Mouse (Mus musculus): ENCODE measurements around the gene Dars2. TPM values are rescaled to one million over a fixed set of nuclear protein-coding genes. Genes with fewer than 3 reads are reported as not detected.

The Dars2 gene
- polyA plus RNA-seq, 1 experiment from 2014 or later, result 48.2 TPM

DNA sequence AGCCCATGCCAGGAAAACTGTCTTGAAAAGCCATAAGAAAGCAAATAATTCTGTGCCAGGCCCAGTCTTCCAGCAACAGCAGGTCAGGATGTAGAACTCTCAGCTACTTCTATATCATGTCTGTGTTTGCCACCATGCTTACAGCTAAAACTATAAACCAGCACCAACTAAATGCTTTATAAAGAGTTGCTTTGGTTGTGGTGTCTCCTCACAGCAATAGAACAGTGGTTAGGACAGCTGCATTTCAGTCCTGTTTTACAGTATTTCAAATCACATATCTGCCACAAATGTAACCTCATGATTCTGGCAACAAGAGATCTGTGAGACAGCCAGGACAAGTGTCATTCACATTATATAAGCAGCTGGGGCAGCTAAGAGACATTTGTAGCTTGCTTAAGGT is 29.6 kb downstream of the Dars2 start:
- Histone ChIP-seq H3K36me3 (peaks cover 80% of the 10 kb centered on the region), H3K27me3 (ENCODE audit: insufficient read depth, poor library complexity, severe bottlenecking) (no peaks in the 10 kb centered on the region), H3K9me3 (no peaks in the 10 kb centered on the region), H3K27ac (no peak overlapping the region), H3K4me1 (replicated peaks) (peaks cover 15% of the 10 kb centered on the region), H3K4me3 (no peak overlapping the region)
- DNase-seq (ENCODE audit: low spot score), result no peak

DNA sequence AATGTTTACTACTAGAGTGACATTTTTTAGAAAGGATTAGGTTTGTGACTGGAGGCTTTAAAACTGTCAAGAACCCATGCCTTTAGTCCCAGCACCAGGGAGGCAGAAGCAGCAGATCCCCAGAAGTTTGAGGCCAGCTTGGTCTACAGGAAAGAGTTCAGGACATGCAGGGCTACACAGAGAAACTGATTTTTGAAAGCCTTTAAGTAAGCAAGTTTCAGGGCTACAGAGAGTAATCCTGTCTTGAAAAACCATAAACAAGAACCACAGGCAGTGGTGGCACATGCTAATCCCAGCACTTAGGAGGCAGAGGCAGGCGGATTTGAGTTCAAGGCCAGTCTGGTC is 30.1 kb downstream of the Dars2 start:
- H3K27ac ChIP-seq, result no peak overlapping the region
- no peaks in the 10 kb centered on the region for H3K9me3 ChIP-seq
- 81% methylated on average over 1 of the region's 1 CpGs for WGBS
- no peak overlapping the region for H3K4me3 ChIP-seq
- H3K27me3 ChIP-seq (ENCODE audit: insufficient read depth, poor library complexity, severe bottlenecking), result no peaks in the 10 kb centered on the region
- H3K4me1 ChIP-seq (replicated peaks), result peaks cover 15% of the 10 kb centered on the region
- peak; percentile 8 for DNase-seq (ENCODE audit: low spot score)
- H3K36me3 ChIP-seq, result peaks cover 80% of the 10 kb centered on the region

DNA sequence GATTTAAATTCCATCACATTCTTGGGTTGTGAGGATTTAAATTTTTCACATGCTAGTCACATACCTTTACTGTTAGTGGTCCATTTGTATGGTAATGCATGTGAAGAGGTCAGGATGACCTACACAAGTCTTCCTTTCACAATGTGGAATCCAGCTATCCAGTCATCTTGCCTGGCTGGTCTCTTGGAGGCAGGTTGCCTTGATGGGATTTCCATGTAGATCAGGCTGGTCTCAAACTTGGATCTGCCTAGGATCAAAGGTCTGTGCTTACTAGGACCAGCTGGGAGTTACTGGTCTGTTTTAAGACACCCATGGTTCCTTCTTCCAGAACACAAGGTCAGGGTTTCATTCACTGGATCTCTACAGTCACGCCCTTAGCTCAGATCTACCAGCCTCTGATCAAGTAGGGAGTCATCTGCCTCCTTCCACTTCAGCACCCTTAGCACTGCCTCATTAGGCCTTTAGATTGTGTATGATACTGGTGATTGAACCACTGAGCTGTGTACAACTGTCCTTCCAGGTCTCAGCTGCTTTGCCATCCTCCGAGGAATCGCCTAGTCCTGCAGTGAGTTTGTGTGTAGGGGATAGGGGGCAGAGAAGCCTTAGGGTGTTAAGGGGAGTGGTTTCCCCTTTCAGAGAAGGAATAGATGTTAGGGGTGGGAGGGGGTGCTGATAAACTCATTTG is 30.6 kb downstream of the Dars2 start:
- Histone ChIP-seq H3K4me3 (no peak overlapping the region; the same call in 1 of the 2 replicates), H3K4me1 (replicated peaks) (peaks cover 15% of the 10 kb centered on the region), H3K27ac (0 out of 2 replicates have a peak overlapping the region, but pooled peaks have one; percentile 30), H3K36me3 (peaks cover 75% of the 10 kb centered on the region), H3K9me3 (no peaks in the 10 kb centered on the region), H3K27me3 (ENCODE audit: insufficient read depth, poor library complexity, severe bottlenecking) (no peaks in the 10 kb centered on the region)
- 12% methylated on average over 3 of the region's 3 CpGs for WGBS
- peak; percentile 58 for DNase-seq (ENCODE audit: low spot score)

DNA sequence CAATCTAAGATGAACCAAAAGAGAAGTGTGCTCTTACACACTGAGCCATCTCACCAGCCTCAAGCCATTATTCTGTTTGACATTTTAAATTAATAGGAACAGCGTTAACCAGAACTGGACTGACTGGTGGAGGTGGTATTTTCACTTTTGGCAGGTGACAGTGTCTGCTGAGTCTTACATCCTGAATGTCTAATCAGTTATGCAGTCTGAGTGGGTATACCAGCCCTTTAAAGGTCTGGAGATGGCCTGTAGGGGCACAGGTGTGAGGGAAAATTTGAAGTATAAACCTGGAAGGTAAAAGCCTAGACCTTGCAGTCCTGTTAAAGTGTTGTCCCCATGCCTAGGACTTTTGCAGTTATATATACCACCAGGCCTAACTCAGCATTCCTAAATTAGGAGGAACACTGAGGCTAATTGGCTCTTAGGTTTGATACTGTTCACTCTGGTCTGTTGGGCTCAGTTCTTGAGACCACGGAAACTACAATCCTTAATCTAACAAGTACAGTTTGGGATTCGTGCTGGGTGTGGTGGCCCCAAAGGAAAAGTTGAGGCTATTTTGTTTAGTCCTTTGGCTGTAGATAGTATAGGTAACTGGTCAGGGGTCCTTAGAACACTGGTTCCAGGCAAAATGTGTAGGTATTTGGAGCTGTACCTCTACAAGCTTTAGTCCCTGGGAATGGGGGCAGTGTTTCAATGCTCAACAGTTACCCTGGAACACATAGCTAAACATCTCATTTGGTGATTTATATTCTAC is 31.3 kb downstream of the Dars2 start:
- Histone ChIP-seq H3K9me3 (no peaks in the 10 kb centered on the region), H3K36me3 (peaks cover 68% of the 10 kb centered on the region), H3K27me3 (ENCODE audit: insufficient read depth, poor library complexity, severe bottlenecking) (no peaks in the 10 kb centered on the region), H3K27ac (no peak overlapping the region), H3K4me3 (no peak overlapping the region), H3K4me1 (replicated peaks) (peaks cover 15% of the 10 kb centered on the region)
- DNase-seq (ENCODE audit: low spot score), result peak; percentile 38
- WGBS, result 9% methylated on average over 3 of the region's 3 CpGs

DNA sequence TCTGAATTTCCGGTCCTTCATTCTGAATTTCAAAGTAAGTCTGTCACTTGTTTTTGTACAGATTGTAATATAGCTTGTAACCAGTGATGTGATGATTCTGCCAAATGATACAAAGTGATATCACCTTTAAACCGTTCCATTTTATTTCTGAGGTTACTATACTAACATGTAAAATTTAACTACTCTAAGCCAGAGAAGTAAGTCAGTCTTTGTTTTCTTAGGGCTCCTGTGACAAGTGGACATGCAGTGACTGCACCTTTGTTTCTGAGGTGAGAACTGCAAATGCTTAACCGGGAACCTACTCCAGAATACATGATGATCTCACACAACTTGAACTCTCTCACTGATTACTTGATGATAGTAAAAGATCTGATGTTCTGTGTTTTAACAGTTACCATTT is 32.5 kb downstream of the Dars2 start:
- Histone ChIP-seq H3K4me3 (peak overlapping the region; percentile 87), H3K9me3 (no peaks in the 10 kb centered on the region), H3K4me1 (replicated peaks) (peaks cover 25% of the 10 kb centered on the region), H3K27ac (peak overlapping the region; percentile 96; the same call in 1 of the 2 replicates), H3K27me3 (ENCODE audit: insufficient read depth, poor library complexity, severe bottlenecking) (no peaks in the 10 kb centered on the region), H3K36me3 (peaks cover 56% of the 10 kb centered on the region)
- 42% methylated on average over 3 of the region's 3 CpGs for WGBS
- no peak for DNase-seq (ENCODE audit: low spot score)

DNA sequence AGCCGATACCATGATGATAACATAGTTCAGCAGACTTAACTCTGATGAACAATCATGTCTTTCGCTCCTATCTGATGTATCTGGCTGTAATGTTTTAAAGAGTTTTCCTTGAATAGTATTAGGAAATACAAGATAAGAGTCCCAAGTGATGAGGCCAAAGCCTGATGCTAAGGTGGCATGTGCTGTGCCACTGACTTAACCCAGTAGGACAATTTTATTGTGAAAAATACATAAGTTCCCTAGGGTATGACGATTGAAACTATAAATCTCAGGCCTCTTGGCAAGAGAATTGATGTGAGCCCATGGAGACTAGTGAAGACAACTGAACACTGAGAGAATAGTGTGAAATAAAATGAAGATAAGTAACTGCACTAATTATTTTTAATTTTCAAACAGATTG is 32.9 kb downstream of the Dars2 start:
- H3K27me3 ChIP-seq (ENCODE audit: insufficient read depth, poor library complexity, severe bottlenecking), result no peaks in the 10 kb centered on the region
- peak overlapping the region; percentile 96 for H3K27ac ChIP-seq
- peaks cover 54% of the 10 kb centered on the region for H3K36me3 ChIP-seq
- 37% methylated on average over 3 of the region's 3 CpGs for WGBS
- H3K4me1 ChIP-seq (replicated peaks), result peaks cover 25% of the 10 kb centered on the region
- no peak for DNase-seq (ENCODE audit: low spot score)
- H3K4me3 ChIP-seq, result peak overlapping the region; percentile 87
- no peaks in the 10 kb centered on the region for H3K9me3 ChIP-seq

DNA sequence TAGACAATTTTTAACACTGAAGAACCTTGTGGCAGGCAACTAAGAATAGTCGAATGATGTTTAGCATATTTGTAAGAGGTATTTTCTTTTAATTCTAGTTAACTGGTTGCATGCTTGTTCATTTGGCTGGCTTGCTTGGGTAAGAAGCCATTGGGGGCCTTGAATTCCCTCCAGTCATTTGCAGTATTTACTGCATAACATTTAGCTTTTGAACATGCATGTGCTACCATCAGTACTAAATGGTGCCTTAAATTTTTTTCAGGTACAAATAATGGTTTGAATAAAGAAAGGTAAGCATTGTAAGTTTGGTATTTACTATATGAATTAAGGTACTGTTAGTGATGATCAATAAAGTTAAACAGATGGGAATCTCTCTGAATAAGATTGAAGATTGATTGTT is 33.4 kb downstream of the Dars2 start:
- H3K4me1 ChIP-seq (replicated peaks), result peaks cover 25% of the 10 kb centered on the region
- peak overlapping the region; percentile 96 for H3K27ac ChIP-seq
- 2% methylated on average over 1 of the region's 1 CpGs for WGBS
- no peak for DNase-seq (ENCODE audit: low spot score)
- H3K36me3 ChIP-seq, result peaks cover 54% of the 10 kb centered on the region
- H3K4me3 ChIP-seq, result peak overlapping the region; percentile 87
- H3K9me3 ChIP-seq, result no peaks in the 10 kb centered on the region
- no peaks in the 10 kb centered on the region for H3K27me3 ChIP-seq (ENCODE audit: insufficient read depth, poor library complexity, severe bottlenecking)

DNA sequence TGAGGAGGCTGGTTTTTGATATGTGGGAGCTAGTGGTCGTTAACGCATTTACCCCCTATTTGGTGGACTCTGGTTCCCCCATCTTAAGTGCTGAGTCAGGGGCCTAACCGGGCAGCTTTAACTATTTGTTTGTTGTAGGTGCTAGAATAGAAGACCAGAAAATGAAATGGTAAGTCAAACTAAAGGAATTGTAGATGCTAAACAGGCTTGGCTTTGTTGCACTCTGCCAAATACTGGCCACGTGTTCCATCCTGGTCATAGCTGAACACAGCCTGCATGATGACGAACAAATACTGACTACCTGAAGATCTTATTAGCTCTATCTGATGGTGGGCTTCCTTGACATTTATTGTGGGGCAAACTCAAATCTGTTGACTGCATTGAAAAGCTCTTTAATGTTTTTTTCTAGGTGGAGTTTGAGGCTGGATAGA is 34.0 kb downstream of the Dars2 start:
- peak; percentile 39 for DNase-seq (ENCODE audit: low spot score)
- under 1% methylated on average over 5 of the region's 5 CpGs for WGBS
- Histone ChIP-seq H3K9me3 (no peaks in the 10 kb centered on the region), H3K36me3 (peaks cover 54% of the 10 kb centered on the region), H3K4me1 (replicated peaks) (peaks cover 25% of the 10 kb centered on the region), H3K27ac (peak overlapping the region; percentile 96), H3K4me3 (peak overlapping the region; percentile 87), H3K27me3 (ENCODE audit: insufficient read depth, poor library complexity, severe bottlenecking) (no peaks in the 10 kb centered on the region)

DNA sequence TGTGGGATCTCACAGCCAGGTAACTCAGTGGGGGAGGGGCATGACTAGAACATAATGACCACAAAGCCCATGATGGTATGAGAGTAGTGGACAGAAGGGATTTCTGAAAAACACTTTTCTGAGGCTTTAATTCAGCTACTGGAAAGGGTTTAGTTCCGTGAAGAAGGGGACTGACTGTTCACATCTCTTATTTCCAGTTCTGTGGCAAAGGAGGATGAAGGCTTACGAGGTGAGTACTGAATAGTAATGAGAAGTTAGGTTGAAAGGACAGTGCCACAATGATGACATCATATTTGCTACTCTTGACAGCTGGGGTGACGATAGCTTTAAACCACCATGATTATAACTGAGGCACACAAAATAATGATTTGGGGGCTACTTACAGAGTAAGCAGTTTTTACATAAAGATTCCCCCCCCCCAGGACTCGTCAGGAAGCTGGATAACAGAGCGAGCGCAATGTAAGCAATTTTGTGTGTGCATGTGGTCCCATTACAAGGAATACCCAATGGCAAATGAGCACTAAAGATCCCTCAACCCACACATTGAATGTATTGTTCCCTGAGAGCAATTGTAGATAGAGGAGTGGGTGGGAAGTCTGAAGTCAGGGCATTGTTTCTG is 34.6 kb downstream of the Dars2 start:
- Histone ChIP-seq H3K9me3 (no peaks in the 10 kb centered on the region), H3K4me3 (peak overlapping the region; percentile 87), H3K36me3 (peaks cover 59% of the 10 kb centered on the region), H3K4me1 (replicated peaks) (peaks cover 25% of the 10 kb centered on the region), H3K27me3 (ENCODE audit: insufficient read depth, poor library complexity, severe bottlenecking) (no peaks in the 10 kb centered on the region), H3K27ac (peak overlapping the region; percentile 96)
- DNase-seq (ENCODE audit: low spot score), result no peak
- WGBS, result under 1% methylated on average over 6 of the region's 6 CpGs

DNA sequence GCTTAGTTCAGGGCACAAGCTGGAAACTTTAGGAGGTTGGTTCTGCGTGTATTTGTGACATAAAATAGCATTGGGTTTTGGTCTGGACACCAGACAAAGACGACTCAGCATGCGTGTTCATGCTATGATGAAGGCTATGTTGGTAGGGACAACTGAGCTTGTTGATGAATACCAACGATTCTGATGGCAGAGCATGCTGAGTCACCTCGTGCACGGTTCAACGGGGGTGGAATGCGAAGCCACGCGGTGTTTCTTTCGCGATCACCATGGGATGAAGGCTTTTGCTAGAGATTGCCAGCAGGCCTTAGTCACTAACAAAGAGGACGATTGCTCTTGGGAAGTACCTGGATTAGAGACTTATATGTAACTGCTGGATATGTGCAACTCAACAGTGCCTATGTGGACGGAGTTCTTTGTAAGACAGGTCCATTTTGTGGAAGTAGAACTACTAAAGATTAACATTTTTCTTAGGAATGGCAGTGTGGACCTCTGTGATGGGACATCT is 35.1 kb downstream of the Dars2 start:
- H3K27ac ChIP-seq, result peak overlapping the region; percentile 96
- no peak for DNase-seq (ENCODE audit: low spot score)
- H3K9me3 ChIP-seq, result no peaks in the 10 kb centered on the region
- H3K4me1 ChIP-seq (replicated peaks), result peaks cover 25% of the 10 kb centered on the region
- H3K4me3 ChIP-seq, result peak overlapping the region; percentile 87
- no peaks in the 10 kb centered on the region for H3K27me3 ChIP-seq (ENCODE audit: insufficient read depth, poor library complexity, severe bottlenecking)
- peaks cover 64% of the 10 kb centered on the region for H3K36me3 ChIP-seq
- under 1% methylated on average over 14 of the region's 14 CpGs for WGBS

DNA sequence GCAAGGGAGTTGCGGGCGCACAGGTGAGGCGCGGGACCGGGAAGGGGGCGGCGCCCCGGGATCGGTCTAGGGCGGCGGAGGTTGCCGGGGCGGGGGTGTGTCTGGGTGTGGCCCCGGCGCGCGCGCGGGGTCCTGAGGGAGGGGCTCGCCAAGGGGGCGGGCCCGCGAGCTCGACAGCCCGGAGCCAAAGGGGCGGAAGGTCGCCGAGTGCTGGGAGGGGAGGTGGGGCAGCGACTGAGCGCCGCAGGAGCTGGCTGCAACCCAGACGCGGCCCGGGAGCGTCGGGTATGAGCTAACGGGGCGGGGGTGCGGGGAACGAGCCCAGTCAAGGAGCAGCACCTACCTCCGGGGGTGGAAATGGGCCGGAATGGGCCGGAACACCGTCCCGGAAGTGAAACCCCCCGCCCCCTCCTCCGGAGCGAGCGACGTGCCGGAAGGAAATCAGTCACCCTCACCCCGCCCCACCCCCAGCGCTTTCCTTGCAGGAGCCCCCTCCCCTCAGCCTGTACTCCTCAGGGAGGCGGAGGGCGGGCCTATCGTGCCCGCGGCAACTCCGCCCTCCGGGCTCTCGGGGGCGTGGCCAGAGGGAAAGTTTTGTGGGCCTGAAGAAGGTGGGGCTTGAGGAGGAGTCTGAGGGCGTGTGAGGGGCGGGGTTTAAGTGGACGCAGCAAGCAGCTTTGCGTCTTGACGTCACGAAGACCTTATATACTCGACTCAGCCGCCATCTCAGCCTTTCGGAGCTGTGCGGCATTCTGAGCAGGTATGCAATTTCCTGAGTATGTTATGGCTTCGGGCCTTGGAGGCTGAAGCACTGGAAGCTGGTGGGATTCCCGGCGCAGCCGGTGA is 35.8 kb downstream of the Dars2 start, which contains the start of gene Zbtb37:
Zbtb37 (minus strand) TSS at position 415 of the 846 bp plus-strand sequence.
- H3K27me3 ChIP-seq (ENCODE audit: insufficient read depth, poor library complexity, severe bottlenecking), result no peaks in the 10 kb centered on the region
- peak within 1 kb of the TSS; percentile 87 for H3K4me3 ChIP-seq
- peaks cover 71% of the 10 kb centered on the region for H3K36me3 ChIP-seq
- DNase-seq (ENCODE audit: low spot score), result peak; percentile 100
- no peaks in the 10 kb centered on the region for H3K9me3 ChIP-seq
- WGBS, result under 1% methylated on average over 76 of the region's 76 CpGs
- peaks cover 25% of the 10 kb centered on the region for H3K4me1 ChIP-seq (replicated peaks)
- peak within 1 kb of the TSS; percentile 96 for H3K27ac ChIP-seq

DNA sequence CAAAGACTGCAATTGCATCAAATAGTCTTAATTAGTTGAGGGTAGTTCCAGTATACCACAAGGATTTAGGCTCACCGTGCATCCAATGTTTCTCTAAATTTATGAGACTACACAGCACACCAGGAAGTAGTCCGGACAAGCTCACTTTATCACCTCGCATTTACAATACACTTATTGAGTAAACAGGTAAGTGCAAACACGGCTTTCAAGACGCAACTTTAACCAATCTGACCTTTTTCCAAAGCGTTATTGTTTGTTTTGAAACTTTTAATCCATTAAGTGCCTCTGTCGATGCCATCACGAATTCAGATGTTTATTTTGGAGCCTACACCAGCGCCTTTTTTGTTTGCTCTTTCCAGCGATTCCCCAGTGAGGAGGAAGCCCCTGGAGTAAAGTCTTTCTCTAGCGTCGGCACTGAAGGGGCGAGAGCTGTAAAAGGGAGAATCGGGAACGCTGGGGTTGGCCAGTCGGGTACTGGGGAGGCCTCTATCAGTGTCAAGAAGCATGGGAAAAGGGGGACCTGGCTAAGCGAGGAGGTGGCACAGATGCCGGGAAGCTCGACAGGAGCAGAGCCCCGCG is 36.5 kb downstream of the Dars2 start:
- DNase-seq (ENCODE audit: low spot score), result no peak
- peaks cover 25% of the 10 kb centered on the region for H3K4me1 ChIP-seq (replicated peaks)
- no peaks in the 10 kb centered on the region for H3K9me3 ChIP-seq
- 3% methylated on average over 21 of the region's 21 CpGs for WGBS
- peak overlapping the region; percentile 87 for H3K4me3 ChIP-seq
- no peaks in the 10 kb centered on the region for H3K27me3 ChIP-seq (ENCODE audit: insufficient read depth, poor library complexity, severe bottlenecking)
- H3K27ac ChIP-seq, result peak overlapping the region; percentile 96
- H3K36me3 ChIP-seq, result peaks cover 72% of the 10 kb centered on the region
